Mouse (Mus musculus) cortical plate, adult 2 months (tissue): ENCODE measurements around the gene Isx. TPM values are rescaled to one million over a fixed set of nuclear protein-coding genes. Genes with fewer than 3 reads are reported as not detected.

Experiments
- H3K27ac ChIP-seq: fragments of 200-500 bp; 2 replicates; pipeline ENCODE4 v1.5.1; 2012; ENCODE audit warnings: low read length, control low read depth, inconsistent platforms; ENCODE audit not compliant: insufficient read depth
- H3K4me1 ChIP-seq: fragments of 200-500 bp; 2 replicates; pipeline ENCODE4 v1.6.1; 2011; ENCODE audit warnings: low read length; ENCODE audit not compliant: control insufficient read depth, insufficient read depth
- H3K4me3 ChIP-seq: fragments of 200-500 bp; 2 replicates; pipeline ENCODE4 v1.5.1; 2011; ENCODE audit warnings: mild to moderate bottlenecking, low read length, control low read depth; ENCODE audit not compliant: insufficient read depth
- CTCF ChIP-seq: fragments of 200-500 bp; IDR thresholded peaks from 2 replicates; pipeline ENCODE4 v1.5.1; 2011; ENCODE audit warnings: mild to moderate bottlenecking, control low read depth, low read length; ENCODE audit not compliant: insufficient read depth; ENCODE audit errors: extremely low read depth
- POLR2A ChIP-seq: fragments of 200-500 bp; IDR thresholded peaks from 2 replicates; pipeline ENCODE4 v1.6.1; 2011; ENCODE audit warnings: mild to moderate bottlenecking, low read length, control low read depth; ENCODE audit not compliant: insufficient read depth; ENCODE audit errors: extremely low read depth
- polyA plus RNA-seq: library from polyadenylated mRNA; depleted of rRNA; stranded (reverse); fragments of >200 nt; gene quantifications from 2 replicates; pipeline ENCODE4 v1.2.3, GENCODE M21; 2012; rRNA removed

The Isx gene
- 0.08 TPM in 1 of 2 replicates, not detected in the other for polyA plus RNA-seq

DNA sequence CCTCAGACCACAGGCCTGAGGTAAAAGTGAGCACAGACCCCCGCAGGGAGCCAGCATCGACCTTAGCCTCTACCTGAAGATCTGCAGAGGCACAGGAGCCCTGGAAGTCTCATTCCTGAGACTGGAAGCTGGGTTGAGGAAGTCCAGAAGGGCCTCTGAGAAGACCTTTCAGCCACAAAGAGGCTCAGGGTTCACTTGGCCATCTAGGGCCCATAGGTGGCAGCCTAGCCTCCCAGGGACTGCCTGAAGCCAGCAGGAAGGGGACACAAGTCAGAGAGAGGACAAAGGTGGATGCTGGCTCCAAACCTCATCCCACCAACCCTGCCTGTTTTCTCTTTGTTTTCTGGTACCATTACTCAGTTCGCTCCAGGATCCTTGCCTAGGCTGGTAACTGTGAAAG lies at the start of gene Isx:
Gene Isx (plus strand): TSS at position 234 of the 400 bp plus-strand sequence.
- TF ChIP-seq POLR2A (no peak), CTCF (no peak)
- H3K27ac ChIP-seq: no peak within 1 kb of the TSS
- H3K4me3 ChIP-seq: no peak within 1 kb of the TSS
- H3K4me1 ChIP-seq: no peaks in the 10 kb centered on the region; the same call in 1 of the 2 replicates

- TF ChIP-seq CTCF: no peak
- no peak for TF ChIP-seq POLR2A
- Histone ChIP-seq H3K27ac (no peak overlapping the region), H3K4me3 (no peak overlapping the region), H3K4me1 (no peaks in the 10 kb centered on the region; the same call in 1 of the 2 replicates)
Measured at GRCm38 (mm10) chr8:74827689-74828088, 45.3 kb upstream of the Isx start.

- no peak for TF ChIP-seq CTCF
- TF ChIP-seq POLR2A: no peak
- Histone ChIP-seq H3K4me1 (no peaks in the 10 kb centered on the region; the same call in 1 of the 2 replicates), H3K4me3 (no peak overlapping the region), H3K27ac (no peak overlapping the region)
Measured at GRCm38 (mm10) chr8:74831322-74831721, 41.7 kb upstream of the Isx start.

DNA sequence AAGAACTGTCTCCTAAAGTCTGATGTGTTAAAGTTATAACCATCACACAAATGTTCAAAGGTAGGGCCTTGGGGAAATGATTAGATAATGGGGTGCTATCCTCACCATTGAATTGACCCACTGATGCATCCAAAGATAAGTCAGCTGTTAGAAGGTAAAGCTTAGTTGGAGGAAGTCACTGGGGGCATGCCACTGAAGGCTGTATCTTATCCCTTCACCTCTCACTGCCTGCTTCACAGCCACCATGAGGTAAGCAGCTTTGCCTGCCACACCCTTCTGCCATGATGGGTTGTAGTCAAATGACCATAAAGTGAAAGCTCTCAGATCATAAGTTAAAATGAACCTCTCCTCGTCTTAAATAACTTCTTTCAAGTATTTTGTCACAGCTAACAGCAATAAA lies 38.7 kb upstream of the Isx start:
- Histone ChIP-seq H3K4me3 (no peak overlapping the region), H3K4me1 (no peaks in the 10 kb centered on the region), H3K27ac (no peak overlapping the region)
- TF ChIP-seq POLR2A (no peak), CTCF (no peak)

DNA sequence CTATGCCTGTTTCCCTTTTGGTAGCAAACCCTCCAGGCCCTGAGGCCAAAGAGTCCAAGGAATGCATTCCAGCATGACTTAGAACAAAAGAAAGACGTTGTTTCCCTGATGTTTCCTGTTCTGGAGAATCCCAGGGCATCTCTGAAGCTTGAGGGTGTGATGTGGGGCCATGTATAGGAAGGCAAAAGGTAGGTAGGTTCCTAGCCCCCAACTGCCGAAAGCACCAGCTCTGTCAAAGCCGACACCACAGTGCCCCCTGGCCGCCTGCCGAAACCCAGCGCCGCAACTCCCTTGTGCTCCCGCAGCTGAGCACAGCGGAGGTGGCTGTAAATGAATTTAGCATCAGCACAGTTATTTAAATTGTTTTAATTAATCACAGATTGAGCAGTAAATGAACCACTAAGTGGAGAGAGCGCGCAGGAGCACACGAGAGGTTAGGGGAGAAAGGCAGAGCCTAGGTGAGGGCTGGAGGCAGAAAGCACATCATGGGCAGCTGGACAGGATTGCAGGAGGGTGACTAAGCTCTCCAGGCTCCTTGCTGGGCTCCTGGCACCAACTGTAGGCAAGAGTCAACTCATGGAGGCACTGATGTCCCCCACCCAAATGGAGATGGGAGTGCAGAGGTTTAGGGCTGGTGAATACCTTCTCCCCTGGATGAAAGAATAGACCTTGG lies 25.5 kb upstream of the Isx start:
- Histone ChIP-seq H3K4me3 (no peak overlapping the region), H3K27ac (no peak overlapping the region), H3K4me1 (peaks cover 7% of the 10 kb centered on the region)
- TF ChIP-seq POLR2A: no peak
- TF ChIP-seq CTCF: 0 out of 2 replicates have a peak, but pooled peaks have one; percentile 13

DNA sequence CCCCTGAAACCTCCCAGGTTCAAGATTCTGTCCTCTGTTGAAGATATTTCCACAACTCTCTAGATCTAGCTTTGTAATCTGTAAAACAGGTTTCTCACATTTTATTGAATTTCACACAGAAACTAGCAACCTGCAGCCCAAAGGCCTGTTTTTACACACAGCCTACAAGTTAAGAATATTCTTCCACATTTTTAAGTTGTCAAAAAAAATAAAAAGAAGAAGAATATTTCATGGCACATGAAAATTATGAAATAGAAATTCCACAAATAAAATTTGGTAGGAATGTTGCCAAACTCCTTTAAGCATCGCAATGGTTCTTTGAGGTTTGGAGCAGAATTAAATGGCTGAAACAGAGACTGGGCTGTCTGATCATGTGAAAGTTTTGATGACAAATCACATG lies 24.3 kb upstream of the Isx start:
- Histone ChIP-seq H3K4me1 (peaks cover 9% of the 10 kb centered on the region), H3K27ac (no peak overlapping the region), H3K4me3 (no peak overlapping the region)
- TF ChIP-seq POLR2A (no peak), CTCF (no peak)

GRCm38 (mm10) chr8:74850971-74851370 lies 22.0 kb upstream of the Isx start:
- TF ChIP-seq POLR2A (no peak), CTCF (no peak)
- no peak overlapping the region for H3K27ac ChIP-seq
- H3K4me1 ChIP-seq: peaks cover 9% of the 10 kb centered on the region
- H3K4me3 ChIP-seq: no peak overlapping the region

- TF ChIP-seq POLR2A (no peak), CTCF (no peak)
- Histone ChIP-seq H3K4me1 (peaks cover 9% of the 10 kb centered on the region), H3K4me3 (no peak overlapping the region), H3K27ac (no peak overlapping the region)
Measured at GRCm38 (mm10) chr8:74851837-74852236, 21.1 kb upstream of the Isx start.

DNA sequence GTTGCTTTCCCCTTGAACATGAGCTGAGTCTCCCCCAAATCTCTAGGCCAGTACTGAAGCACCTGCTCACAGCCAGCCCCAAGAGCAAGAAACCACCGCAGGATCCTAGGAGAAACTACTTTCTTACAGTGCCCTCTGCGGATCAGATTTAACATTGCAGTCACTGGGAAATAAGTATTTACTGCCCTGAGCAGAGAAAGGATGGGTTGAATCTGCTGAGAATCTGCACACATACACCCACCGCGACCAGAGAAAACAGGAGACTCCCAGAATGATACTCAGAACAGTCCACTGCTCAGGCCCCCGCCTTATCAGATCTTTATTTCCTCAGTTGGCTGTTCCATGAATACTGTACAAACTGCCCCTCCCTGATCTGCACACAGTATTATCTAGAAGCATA lies 19.5 kb upstream of the Isx start:
- no peak overlapping the region for H3K27ac ChIP-seq
- H3K4me3 ChIP-seq: no peak overlapping the region

DNA sequence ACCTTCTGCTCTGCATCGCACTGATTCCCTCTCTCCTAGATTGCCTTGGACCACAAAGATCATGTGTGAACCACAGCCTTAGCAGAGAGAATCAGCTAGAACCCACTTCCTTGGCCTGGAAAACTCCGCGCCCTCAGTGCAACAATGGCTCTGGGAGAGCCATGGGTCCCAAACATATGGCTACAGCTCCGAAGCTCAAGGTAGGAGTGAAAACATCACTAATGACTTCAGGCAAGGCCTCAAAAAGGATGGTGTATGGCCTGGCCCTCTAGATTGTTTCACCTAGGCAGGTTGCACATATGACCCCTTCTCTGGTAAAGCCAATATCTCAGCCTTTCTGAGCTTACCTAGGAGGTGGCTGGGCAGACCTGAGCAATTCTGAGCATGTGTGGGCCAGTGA lies 18.2 kb upstream of the Isx start:
- TF ChIP-seq CTCF: no peak
- TF ChIP-seq POLR2A: no peak
- H3K27ac ChIP-seq: no peak overlapping the region
- H3K4me1 ChIP-seq: peaks cover 9% of the 10 kb centered on the region
- H3K4me3 ChIP-seq: no peak overlapping the region

More for the DNA sequence above, 19.5 kb upstream of the Isx start:
- TF ChIP-seq POLR2A: no peak
- TF ChIP-seq CTCF: peak; percentile 54; the same call in 1 of the 2 replicates
- H3K4me1 ChIP-seq: peaks cover 9% of the 10 kb centered on the region
